Mouse (Mus musculus) right cerebral cortex, postnatal 36 days (tissue): ENCODE results near the gene Mast1.
A peak's percentile ranks its signal among the peaks of the same experiment; 100 is the strongest.
"Not testable (repeated sequence)": the region's sequence is repeated elsewhere in the genome, so short reads cannot be mapped to it uniquely, and the experiment has no call there.

Experiments used
- DNase-seq, 2 experiments: peaks; one replicate each; pipeline ENCODE4 v3.0.0; 2022; ENCODE audit warnings: low spot score in 2 of 2, mixed read lengths in 1 of 2

Mast1 gene

DNA sequence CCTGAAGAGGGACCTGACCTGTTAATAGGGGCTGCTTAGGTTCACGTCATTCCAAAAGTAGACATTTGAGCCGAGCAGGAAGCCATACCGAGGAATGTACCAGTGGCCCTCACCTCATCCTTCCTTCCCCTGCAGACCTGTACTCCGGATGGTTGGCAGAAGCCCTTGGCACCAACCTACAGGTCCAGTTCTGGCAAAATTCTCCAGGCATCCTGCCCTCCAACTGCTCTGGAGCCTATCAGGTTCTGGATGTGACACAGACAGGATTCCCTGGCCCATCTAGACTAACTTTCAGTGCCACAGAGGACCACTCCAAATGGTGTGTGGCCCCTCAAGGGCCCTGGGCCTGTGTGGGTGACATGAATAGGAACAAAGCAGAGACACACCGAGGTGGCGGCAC, 26.6 kb downstream of the Mast1 start:
- DNase-seq = no peak

DNA sequence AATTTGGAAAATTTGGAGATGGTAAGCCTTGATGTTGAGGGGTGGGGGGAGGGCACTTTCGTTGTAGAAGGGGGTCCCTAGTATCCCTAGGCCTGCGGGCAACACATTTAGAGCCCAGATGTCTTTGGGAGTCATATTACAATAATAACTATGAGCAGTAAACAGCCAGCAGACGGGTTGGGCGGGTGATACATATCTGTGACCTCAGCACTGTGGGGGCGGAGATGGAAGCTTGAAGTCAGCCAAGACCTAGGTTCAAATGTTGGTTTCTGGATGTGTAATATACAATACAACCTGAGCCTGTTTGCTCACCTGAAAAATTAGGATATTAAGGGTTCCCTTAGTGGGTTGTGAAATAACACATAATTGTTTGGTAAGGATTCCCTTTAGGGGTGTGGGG, 27.2 kb downstream of the Mast1 start:
- DNase-seq = no peak

DNA sequence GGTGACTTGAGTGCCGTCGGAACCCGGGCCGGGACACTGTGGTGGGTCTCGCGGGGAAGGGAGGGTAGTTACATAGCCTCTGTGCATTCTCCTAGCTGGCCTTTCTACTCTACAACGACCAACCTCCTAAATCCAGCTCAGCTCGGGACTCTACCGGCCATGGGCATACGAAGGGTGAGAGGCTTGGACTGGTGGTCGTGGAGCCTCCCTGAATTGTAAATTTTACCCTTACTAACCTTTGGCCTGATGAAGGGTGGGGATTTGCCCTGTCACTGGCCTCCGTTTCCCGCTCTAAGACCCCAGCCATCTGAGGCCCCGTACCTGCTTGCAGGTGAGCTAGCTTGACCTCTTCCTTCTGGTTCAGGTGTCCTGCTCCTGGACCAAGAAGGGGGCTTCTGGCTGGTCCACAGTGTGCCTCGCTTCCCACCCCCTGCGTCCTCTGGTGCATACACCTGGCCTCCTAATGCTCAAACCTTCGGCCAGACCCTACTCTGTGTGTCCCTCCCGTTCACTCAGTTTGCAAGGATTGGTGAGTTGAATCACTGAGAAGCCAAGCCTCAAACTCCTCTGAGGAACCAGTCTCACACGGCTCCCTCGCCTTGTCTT, 27.9 kb downstream of the Mast1 start:
- no peak for DNase-seq

DNA sequence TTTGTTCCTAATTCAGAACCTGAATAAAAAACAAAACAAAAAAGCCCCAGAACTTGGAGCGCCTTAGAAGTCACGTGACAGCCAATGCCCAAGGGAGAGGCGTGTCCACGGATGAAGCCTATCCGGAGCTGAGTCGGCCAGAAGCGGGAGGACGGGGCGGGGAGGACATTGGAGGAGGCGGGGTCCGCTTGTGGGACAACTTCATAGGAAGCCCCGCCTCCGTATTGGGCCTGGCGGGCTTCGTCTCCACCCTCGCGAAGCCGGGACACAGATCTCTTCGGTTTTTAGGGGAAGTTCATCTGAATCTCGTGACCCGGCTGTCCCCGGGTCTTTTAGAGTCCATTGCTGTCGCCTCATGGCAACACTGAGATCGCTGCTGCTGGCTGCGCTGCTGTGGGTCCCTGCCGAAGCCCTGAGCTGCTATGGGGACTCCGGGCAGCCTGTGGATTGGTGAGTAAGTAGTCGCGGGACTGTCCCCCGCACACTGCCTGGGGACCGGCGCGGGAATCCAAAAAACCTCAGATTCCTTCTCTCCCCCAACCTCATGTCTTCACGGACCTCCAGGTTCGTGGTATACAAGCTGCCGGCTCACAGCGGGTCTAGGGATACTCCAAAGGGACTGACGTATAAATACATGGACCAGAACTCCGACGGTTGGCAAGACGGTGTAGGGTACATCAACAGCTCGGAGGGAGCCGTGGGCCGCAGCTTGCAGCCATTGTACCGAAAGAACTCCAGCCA, 28.6 kb downstream of the Mast1 start, which contains the start of gene Dnase2a:
Gene Dnase2a, plus strand, starts transcription at position 140 of the 741 bp plus-strand sequence.
- peak; percentile 78 to 83 for DNase-seq

DNA sequence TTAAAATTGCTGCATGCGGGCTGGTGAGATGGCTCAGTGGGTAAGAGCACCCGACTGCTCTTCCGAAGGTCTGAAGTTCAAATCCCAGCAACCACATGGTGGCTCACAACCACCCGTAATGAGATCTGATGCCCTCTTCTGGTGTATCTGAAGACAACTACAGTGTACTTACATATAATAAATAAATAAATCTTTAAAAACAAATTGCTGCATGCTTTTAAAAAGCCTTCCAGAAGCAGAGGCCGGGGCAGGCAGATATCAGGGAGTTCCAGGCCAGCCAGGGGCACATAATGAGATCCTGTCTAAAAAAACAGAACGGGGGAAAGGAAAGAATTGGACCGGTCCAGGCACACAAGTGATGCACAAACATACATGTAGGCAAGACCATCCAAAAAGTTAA, 29.2 kb downstream of the Mast1 start:
- DNase-seq = not testable (repeated sequence)

DNA sequence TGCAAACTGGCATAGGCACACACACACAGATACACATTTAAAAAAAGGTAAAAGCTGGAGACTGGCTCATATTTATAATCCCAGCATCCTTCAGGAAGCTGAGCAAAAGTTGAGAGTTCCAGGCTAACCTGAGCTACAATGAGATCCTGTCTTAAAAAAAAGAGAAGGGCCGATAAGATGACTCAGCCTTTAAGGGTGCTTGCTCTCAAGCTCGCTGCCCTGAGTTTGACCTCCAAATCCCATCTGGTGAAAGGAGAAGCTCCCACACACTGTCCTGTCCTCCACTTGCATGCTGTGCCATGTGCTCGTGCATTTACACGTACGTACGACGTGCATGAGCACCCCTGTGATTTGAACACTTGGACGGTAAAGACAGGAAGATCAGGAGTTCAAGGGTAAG, 29.7 kb downstream of the Mast1 start:
- DNase-seq = no peak

DNA sequence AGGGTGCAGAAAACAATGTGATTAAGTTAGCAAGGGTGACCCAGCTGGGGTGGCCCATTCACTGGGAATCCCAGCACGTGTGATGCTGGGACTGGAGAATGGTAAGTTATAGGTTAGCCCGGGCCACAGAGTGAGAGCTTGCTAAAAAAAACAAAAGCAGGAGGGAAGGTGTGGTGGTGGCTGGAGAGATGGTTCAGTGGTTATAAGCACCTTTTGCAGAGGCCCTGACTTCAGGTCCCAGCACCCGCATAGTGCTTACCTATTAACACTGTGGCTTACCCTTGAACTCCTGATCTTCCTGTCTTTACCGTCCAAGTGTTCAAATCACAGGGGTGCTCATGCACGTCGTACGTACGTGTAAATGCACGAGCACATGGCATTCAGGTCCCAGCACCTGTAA, 30.1 kb downstream of the Mast1 start:
- DNase-seq = no peak

DNA sequence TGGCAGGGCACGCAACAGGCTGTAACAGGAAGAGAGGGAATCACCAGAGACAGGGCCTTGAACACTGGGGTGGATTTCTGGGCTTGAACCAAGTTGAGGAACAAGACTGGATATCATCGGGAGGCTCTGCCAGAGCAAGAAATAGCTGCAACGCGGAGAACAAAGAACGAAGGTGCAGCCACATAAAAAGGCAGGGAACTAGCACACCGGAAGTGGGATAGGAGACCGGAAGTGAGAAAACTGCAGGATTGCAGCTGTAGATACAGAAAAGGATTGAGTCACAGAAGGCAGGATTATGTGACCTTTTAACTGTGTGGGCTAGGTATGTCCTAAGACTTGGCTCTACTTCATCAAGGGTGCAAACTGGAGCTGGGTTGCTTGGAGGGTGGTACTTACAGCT, 32.8 kb downstream of the Mast1 start:
- no peak for DNase-seq

DNA sequence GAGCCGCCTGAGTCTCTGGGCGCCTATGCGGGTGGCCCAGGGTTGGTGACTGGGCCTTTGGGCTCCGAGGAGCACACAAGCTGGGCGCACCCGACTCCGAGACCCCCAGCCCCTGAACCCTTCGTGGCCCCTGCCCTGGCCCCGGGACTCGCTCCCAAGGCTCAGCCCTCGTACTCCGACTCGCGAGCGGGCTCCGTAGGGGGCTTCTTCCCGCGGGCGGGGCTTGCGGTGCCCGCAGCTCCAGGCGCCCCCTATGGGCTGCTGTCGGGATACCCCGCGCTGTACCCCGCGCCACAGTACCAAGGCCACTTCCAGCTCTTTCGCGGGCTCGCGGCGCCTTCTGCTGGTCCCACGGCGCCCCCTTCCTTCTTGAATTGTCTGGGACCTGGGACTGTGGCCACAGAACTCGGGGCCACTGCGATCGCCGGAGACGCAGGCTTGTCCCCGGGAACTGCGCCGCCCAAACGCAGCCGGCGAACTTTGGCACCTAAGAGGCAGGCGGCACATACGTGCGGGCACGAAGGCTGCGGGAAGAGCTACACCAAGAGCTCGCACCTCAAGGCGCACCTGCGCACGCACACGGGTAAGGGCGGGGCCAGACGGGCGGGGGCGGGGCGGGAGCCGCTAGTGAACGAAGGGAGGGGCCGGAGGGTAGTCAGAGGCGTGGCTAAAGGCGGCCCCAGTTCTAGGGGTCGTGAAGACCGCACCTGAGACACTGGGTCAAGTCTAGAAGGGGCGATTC, 34.1 kb downstream of the Mast1 start:
- DNase-seq = peak; percentile 84 to 89

DNA sequence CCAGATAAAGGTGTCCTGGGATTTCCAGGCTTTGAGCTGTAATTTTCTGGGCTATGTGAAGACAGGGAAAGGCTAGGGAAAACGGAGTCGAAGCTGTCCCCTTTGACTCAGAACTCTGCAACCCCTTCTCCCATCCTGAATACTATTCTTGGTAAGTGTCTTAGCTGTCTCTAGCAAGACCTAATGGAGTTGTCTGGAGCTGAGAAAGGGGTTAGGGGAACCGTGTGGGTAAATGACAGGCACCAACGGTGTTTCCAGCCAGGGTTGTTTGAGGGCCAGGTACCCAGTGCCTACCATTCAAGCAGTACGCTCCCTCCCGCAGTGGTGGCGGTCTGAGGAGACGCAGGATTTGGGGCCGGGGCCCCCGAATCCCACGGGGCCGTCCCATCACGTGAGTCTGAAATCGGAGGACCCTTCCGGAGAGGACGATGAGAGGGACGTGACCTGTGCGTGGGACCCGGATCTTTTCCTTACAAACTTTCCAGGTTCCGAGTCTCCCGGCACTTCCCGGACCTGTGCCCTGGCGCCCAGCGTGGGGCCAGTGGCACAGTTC, 34.7 kb downstream of the Mast1 start:
- DNase-seq = no peak

DNA sequence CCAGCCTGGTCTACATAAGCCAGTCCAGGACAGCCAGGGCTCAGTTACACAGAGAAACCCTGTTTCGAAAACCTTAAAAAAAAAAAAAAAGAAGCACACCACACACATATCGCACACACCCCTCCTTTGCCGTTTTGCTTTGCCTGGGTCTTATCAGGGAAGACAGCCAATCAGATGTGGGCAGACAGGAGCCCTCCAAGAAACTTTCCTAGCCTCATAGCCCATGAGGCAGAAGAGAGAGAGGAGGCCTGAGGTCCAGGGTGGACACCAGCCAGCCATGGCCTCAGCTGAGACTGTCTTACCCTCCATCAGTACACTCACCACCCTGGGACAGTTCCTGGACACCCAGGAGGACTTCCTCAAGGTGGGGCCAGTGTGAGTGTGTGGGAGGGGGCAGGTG, 35.4 kb downstream of the Mast1 start, which contains the start of gene Klf1:
Gene Klf1, plus strand, starts transcription at position 177 of the 400 bp plus-strand sequence.
- no peak for DNase-seq

DNA sequence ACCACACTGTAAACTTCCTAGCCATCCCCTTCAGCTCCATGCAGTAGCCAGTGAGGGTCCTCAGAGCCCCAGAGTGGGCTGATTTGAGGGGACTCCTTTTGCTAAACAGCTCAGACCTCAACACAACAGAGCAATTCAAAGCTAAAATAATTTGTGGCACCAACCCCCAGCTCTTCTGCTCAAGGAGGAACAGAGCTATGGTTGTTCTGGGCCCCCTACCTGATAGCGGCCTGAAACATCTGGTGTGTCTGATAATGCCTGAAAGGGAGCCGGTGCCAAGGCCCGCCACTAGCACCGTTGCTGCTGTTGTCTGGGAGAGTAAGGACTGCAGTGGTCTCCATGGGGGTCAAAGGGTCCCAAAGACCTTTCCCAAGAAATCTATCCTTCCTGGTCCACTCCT, 36.1 kb downstream of the Mast1 start:
- no peak for DNase-seq

DNA sequence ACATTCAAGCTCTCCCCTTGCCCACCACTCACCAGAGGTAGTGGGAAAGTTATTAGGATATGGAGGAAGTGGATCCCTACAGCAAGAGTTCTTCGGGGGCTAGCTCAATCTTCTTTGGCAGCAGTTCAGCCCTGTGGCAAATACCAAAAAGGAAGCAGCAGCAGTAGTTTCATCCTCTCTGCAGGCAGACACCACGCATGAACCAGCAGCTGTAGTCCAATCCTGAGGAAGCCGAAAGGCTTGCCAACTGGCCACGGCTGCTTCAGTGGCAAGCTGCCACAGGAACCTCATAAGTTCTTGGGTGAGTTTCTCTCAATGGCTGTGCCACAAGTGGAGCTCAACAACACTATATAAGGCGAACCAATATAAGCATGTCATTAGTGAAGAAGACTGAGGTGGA, 41.2 kb downstream of the Mast1 start:
- DNase-seq = no peak

DNA sequence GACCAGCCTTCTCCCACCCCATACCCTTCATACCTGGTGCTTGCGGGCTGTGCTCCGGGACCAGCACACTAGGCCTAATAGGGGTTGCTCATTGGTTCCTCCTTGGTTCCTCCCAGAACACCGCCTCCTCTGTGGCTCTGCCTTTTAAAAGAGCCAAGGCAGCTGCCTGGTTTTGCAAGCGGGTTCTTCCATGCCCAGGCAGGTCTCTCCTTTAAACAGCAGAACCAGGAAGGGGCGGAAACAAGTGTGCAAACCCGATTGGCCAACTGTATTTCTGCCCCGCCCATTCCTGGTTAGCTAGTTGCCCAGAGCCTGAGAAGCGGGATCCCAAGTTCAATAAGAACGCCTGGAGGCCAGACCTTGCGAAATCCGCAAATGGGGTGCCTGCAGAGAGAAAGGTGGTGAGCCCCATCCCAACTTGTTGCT, 43.4 kb downstream of the Mast1 start, which contains the start of gene Gcdh:
Gene Gcdh, minus strand, starts transcription at position 213 of the 426 bp plus-strand sequence.
- peak; percentile 91 to 96 for DNase-seq

DNA sequence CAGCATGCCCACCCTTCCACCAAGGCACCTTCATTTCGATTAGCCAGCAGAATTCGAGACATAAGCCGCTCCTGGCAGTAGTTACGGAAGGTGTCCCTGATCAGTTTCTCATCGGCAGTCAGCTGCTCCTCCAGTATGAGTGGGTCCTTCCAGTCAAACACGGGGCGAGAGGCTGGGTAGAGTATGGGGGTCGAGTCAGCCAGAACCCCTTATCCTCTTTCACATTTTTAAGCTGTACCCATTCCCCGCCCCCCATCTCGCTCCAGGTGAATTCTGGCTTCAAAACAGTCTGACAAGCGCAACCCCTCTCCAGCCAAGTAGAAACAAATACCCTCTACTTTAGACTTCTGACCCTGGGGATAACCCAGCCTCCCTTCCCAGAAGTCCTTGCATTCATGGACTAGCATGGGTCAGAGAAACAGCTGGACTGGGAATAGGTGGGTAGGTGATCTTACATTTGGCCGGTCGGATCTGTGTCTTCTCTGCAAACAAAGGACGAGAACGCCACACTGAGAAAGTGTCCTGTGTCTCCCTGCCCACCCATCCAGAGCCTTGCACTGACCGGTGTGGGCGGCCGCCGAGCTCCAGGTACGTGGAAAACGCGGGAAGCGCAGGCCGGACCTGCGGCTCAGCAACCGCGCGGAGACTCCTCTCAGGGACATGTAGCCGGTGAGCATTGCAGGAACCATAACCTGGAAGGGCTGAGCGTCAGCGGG, 44.0 kb downstream of the Mast1 start:
- DNase-seq = no peak

DNA sequence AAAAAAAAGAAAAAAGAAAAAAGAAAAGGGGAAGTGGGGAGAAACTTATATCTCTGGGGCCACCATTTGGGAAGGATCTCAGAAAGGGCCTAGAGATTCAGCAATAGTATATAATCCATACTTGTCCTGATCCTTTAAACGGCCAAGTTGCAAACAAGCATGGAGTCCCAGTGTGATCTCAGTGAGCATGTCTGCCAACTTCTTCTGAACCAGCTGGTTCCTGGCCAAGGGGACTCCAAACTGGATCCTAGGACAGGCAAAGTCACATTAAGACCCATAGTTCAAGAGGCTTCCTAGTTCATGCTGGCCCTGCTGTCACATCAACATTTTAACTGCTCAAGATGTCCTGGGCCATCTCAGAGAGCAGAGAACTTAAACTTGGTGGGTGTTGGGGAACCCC, 48.0 kb downstream of the Mast1 start:
- no peak for DNase-seq

DNA sequence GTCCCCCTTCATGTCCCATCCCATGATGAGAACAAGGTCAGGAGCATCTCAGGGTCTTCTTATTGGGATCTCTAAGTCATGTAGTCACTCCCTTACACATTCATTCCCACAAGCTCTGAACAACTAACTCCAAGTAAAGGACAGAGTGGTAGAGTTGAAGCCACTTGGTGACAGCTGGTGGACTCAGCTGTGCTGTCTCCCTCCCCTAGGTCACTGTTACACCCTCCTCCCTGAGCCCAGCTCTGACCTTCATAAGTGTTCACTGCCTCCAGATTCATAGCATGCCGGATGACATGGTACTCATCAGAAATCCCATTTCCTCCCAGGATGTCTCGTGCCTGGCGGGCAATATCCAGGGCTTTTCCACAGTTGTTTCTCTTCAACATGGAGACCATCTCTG, 48.9 kb downstream of the Mast1 start:
- DNase-seq = no peak

DNA sequence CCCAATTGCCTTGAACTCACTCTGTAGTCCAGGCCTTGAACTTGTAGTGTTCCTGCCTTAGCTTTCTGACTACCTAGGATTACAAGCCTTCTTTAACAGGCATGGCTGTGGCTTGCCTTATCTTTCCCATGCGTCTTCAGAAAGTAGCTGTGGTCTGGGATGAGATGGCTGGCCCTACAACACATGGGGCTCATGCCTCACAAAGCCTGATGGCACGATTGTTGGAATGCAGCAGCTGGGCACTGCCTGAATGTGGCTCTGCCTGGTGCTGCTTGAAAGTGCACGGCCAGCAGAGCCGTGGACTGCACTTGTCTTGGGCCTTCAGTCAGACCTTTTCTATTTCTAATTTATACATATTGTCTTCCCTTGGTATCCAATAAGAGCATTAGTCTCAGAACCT, 52.4 kb downstream of the Mast1 start:
- no peak for DNase-seq

DNA sequence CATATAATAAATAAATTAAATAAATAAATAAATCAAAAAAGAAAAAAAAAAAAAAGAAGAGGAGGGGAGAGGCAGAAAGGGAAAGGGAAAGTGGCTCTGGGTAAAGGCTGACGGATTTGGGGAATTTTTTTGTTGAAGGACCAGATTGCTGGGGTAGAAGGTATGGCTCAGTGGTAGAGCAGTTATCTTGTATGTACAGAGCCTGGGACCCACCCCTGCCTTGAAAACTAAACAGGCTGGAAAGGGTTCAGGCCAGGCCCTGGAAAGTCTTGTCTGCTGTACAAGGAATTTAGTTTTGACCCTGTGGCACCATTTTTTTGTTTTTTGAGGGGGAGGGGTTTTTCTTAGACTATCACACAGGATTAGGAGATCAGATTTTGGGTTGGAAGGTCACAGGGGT, 58.2 kb downstream of the Mast1 start:
- DNase-seq = no peak

DNA sequence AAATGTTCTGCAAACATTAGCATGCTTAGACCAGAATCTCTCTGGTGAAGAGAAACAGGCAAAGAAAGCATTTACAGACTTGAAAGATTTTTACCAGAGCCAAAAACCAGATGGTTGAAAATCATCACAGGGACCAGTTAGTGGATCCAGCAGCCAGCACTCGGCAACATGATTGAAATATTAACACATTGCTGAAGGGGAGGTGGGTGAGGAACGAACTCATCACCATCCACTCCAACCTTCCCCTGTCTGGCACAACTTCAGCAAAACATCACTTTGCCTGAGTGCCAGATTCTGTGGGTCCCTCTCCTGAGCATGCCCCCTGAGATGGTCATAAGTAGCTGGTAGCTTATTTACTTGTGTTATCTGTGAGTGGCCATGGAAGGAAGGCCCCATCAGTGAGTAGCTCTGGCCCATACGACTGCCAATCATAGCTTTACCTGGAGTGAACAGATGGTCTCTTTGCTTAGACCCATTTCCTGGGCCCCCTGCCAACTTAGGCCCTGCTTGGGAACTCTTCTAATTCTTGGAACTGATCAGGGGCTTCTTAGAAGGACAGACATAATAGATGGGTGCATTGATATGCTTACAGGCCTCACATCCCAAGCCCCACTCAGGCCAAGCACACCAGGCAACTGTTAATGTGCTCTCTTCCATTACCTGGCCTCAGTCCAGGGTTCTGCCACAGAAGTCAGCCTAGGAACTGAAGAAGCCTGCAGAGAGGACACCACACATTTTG, 59.7 kb downstream of the Mast1 start:
- no peak for DNase-seq

DNA sequence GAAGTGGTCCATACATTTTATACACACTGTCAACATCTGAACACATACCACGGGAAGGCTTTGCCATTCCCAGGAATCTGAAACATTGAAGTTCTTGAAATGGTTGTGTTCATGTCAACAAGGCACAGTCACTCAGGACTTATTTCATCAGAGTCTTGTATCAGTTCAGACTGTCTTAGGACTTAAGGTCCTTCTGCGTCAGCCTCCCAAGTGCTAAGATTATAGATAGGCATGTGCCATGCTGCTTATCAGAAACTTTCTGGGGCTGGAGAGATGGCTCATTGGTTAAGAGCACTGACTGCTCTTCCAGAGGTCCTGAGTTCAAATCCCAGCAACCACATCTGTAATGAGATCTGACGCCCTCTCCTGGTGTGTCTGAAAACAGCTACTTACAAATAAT, 62.8 kb downstream of the Mast1 start:
- DNase-seq = no peak
